Mouse (Mus musculus) adrenal gland, adult 2 months (tissue): Measurements from ENCODE around the gene Trpm3. TPM values are rescaled to one million over a fixed set of nuclear protein-coding genes. Genes with fewer than 3 reads are reported as not detected.
A peak's percentile ranks its signal among the peaks of the same experiment; 100 is the strongest.

Source experiments
- DNase-seq: peaks from one replicate; pipeline ENCODE4 v3.0.0; 2021
- polyA plus RNA-seq: library from polyadenylated mRNA; depleted of rRNA; stranded (reverse); fragments of >200 nt; gene quantifications from 2 replicates; pipeline ENCODE4 v1.2.3, GENCODE M21; 2012
- total RNA-seq, 2 experiments: library from RNA; stranded (reverse); gene quantifications; 2 replicates each; pipeline ENCODE4 v1.2.3; 2021

The Trpm3 gene
- total and polyA plus RNA-seq, 3 experiments, result 0.12 to 2.1 (median 0.81) TPM

DNA sequence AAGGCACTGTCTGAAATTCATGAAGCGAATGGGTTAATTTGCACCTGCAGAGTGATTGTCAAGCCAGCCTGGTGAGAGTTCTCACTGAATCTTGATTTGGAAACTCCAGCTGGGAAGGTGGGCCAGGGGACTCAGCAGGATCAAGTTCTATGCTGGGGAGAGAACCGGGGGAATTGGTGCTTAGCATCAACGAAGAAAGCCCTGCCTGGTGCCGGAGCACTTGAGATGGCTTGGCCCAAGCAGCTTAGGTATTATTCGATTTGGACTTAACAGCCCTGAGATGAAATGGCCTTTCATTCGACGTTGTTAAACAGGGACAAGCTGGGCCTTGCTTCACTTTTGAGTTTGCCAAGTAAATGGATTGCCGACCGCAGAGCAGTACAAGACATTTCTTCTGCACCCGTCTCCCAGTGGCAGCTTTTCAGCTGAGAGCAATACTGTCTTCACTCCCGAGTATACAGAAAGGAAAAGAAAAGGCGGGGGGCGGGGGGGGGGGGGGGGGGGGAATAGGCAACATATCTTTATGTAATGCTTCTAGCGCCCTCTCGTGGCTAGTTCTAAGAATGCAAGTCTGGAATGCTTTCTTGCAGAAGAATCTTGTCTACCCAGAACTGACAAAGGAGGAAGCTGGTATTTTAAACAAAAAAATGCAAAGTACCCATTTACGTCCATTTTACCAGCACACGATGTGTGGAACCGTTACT lies 165.3 kb downstream of the Trpm3 start:
- DNase-seq, result peak; percentile 55

DNA sequence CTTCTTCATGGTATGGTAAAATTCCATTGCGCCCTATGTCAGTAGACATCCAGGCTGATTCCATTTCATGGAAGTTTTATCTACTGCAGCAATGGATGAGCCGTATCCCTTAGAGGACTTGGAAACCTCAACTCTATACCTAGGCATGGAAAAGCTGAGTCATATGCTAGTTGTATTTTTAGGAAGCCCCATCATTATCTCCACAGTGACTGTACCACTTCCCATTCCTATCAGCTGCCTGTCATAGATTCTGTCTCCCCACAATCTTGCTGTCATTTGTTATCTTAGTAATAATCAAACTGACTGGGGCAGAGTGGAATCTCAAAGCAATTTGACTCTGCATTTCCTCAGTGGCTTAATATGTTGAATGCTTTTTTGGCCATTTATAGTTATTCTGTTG lies 169.2 kb downstream of the Trpm3 start:
- no peak for DNase-seq

DNA sequence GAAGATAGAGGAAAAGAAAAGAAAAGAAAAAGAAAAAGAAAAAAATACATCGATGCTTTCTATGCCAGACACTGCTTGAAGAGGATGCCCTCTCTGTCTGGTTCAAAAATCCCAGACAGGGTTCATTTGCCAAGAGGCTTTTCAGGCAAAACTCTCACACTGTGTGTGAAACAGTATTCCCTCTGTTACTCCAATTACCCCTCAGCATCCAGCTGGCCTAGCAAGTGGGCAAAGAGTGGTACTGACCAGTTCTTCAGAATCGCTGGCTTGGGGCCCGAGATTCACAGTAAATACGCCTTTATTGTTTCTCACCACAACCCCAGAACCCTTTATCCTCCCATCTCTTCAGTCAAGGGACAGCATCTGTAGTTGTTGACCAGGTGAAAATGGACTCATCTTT lies 178.5 kb downstream of the Trpm3 start:
- DNase-seq, result no peak

DNA sequence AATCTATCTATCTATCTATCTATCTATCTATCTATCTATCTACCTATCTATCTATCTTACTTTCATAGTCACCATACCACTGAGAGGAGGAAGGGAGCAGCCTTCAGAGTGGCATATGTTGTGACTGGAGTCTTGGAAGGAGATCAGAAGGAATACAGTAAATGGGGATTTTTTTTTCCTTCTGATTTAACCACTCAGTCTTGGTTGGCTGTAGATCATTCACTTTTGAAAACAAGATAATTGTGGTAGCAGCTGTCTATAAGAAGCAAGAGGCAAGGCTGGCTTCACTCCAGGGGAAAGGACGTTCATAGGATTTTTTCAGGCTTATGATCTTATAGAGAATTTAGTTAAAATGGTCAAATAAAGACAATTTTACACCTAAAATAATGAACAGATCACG lies 188.0 kb downstream of the Trpm3 start:
- no peak for DNase-seq

DNA sequence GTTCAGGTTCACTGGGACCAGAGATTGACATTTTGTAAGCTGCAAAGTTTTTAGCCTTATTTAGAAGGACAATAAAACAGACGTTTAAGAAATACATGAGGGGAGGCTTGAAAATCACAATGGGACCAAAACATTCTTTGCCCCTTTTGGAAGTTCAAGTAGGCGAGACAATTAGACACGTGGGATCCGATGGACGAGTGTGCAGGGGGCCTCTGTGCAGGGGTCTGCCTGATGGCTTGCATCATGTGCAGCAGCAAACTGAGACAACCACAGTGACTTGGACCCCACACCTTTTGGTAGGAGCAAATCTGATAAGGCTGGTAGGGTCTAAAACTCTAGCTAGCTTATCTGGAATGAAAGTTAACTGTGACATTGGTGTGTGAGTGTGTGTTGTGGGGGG lies 188.4 kb downstream of the Trpm3 start:
- DNase-seq, result no peak

DNA sequence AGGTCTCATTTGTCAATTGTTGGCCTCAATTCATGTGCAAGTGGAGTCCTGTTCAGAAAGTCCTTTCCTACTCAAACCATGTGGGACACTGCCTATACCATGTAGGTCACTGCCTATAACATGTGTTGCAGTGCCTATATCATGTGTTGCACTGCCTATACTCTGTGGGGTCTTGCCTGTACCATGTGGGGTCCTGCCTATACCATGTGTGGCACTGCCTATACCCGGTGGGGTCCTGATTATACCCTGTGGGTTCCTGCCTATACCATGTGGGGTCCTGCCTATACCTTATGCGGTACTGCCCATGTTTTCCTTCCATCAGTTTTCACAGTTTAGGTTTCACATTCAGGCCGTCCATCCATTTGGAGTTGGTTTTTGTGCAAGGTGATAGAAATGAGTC lies 197.4 kb downstream of the Trpm3 start:
- DNase-seq, result no peak

DNA sequence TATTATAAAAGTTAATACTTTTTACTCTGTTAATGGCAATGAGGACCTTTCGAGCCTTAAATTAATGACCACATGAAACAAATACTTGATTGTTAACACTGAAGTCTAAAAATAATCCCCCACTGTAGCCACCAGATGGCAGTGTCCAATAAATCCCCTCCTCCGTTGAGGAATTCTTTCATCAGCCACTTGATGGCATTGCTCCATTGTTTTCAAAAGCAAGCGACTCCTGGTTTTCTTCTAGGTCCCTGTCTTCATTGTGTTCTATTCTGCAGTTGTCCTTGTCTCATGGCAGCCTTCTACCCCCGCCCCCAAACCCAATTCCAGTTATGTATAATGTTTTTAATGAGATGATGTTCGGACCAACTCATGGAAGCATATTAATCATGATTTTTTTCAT lies 198.6 kb downstream of the Trpm3 start:
- DNase-seq, result peak; percentile 21

DNA sequence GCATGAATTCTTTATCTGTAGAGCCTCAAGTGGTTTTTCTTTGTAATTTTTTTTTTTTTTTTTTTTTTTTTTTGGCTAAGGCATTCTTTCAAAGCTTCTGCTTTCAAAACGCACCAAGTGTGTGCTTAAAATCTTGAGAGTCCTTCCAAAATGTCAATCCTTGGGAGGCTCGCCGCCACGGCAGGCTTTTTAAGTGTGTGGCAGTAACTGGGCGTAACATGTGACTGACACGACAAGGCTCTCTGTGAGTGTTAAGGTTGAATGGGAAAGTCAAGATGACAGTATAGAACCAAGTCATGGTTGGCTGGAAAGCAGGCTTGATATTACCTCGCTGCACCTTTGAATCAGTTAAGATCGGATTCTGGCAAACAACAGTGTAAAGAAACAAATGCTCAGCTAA lies 200.1 kb downstream of the Trpm3 start:
- no peak for DNase-seq

DNA sequence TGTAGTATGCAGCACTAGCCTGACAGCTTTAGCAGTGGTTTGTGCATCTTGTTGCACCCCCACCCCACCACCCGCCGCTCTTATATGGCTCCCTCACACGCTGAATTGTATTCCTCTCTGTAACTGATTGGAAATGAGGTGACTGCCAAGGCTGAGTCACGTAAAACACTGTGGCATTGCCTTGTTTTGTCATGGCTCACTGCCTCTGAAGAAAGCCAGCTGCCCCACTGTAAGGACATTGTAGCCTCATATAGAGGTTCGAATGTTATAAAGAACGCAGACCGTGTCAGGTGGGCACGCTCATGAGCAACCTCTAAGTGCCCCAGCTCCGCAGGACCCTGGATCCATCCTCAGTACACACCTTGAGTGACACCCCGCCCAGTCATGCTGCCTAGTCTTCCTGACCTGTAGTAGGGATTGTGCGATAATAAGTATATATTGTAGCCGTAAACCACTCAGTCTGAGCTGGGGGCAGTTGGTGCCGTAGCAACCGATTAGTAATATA lies 215.2 kb downstream of the Trpm3 start:
- no peak for DNase-seq

DNA sequence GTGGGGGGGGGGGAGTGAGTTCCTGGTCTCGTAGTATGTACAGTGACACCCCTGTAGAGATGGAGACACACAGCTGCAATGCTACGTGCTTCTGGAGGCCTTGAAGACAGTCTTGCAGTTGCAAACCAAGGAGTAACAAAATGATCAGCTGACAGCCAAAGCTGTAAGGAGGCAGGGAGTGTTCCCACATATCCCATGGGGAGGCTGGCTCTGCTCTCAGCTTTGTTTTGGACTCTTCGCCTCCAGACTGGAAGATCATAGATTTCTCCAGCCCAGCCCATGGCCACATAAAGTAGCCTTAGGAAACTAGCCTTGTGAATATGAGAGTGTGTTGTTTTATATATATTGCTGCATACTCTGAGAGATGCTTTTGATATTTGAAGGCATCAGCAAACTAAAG lies 248.0 kb downstream of the Trpm3 start:
- no peak for DNase-seq

DNA sequence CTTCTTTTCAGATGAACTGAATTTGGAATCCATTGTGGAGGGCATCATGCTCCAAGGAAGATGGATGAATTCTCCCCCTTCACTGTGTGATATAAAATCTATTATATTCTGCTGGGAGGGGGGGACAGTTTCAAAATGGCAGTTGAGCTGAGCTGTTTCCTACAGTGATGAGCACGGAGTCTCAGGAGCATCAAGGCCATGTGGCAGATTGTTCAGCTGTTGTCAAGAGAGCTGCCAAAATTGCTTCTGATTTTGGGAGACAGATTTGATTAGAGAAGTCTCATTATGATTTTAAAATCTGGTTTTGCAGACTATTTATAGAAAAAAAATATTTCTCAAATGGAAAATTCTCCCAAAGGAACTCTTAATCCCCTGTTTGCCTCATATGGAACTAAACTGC lies 255.9 kb downstream of the Trpm3 start:
- DNase-seq, result no peak

DNA sequence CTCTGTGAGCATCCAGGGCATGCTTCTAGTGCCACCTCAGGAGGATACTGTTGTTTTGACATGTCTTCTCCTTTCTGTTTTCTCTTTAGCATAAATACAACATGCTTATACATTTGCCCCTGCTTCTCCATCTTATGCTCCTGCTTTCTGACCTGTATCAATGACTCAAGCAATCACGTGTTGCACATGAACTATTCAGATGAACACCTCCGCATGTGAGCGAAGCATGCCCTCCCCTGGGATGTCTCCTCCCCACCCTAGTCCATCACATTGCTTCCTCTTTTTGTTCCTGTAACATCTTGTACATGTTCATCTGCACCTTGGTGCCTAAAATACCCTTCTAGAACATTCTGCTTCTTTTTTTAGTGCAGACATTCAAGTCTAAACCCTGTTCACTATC lies 265.2 kb downstream of the Trpm3 start:
- DNase-seq, result no peak

DNA sequence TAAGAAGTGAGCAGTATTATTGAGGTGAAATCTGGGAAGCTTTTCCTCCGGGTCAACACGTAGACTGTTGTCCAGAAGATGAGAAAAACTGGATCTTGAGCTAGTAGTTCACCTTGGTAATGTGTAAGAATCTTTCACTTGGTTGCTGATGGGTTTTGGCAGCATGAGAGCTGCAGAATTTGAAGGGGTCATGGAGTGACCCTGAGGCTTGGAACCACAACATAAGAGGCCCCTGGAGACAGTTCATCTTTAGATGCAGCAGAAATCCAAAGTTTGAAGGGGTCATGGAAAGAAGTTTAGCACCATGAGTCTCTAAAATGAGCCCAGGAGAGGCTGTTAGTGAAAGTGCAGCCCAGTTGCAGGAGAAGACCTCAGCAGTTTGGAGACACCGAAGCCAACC lies 279.4 kb downstream of the Trpm3 start:
- no peak for DNase-seq

DNA sequence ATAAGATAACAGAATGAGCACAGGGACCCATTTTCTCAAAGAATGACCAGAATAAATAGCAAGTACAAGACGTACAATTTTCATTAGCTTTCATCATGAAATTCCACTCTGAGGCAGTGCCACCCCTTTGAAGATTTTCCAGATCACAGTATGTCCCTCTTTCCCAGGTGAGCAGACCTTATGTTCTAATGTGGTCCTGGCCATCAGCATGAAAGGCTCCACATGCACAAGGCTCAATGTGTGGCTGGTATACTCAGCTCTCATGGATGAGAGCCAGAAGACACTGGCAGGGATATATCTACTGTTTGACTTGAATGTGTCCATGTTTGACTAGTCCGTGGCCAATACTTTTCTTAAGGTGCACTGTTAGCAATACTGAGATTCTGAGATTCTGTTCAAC lies 298.4 kb downstream of the Trpm3 start:
- no peak for DNase-seq

DNA sequence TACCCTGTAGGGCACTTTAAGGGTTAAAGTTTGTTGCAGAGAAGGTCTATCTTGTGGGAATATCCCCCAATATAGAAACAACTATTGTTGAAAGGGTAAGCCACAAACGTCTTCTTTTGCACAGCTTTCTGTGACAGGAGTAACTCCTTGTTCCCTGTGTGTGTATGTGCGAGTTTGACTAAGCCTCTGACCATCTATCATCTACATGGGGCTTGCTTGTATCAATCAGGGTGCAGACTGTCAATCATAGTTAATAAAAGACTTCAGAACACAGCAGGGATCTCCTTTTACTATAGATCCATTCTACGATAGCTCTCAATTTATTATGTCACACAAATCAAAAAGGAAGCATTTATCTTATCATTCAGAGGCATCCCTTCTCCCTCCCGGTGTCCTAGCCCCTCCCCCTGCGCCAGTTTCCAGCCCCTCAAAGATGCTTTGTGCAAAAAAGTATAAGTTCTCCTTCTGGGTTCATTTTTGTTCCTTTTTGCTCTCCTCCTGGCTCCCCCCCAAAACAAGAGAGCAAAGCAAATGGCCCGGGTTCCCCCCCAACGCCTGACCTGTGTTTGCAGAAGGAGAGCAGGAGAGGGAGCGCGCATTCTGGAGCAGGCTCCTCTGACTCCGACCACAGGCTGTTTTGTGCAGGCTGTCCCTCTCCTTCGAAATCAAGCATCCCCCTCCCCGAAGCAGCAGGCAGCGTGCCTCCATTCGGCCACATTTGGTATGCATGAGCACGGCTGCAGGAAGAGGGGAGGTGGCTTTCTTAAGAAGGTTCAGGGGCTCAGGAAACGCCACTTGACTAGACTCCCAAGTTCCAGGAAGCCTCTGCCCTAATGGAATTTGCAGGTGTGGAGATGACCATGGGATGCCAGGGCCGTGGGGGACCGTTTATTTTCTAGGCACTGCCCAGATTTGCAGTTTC lies 308.8 kb downstream of the Trpm3 start:
- no peak for DNase-seq

DNA sequence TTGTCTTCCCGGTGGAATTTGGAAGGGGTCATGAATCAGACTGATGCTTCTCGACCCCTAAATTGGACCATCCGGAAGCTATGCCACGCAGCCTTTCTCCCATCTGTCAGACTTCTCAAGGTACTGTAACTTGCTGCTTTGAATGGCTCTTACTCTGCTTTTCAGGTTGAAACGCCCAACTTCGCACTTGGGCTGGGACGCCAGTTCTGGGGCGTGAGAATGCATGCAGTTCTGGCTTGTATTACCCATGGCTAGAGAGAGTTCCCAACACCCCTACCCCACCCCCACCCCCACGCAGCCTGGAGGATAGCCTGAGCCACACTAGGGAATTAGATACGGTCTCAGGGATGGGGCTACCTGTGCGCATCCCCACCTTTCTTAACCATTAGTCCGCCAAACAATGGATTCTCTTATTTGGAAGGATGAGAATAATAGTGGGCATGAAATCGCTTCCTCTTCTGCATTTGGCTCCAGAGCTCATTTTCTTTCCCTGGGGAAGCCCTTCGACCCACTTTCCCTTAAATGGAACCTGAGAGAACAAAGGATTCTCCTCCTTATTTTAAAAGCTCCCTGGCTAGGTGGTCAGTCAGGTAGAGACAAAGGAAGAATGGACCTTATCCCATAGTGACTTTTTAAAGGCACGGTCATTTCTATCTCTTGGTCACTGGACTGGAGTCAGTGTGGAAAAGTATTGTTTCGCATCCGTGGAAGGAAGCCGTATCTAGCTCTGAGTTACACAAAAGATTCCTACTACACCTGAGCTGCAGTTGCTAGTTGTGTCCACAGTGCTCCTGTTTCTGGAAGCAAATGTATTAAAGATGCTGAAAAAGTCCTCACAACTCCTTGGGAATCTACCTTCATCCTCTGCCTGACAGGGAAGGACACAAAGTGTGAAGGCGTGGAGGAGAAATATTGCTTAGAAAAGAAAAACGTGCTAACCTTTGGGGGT lies 309.8 kb downstream of the Trpm3 start:
- DNase-seq, result no peak

DNA sequence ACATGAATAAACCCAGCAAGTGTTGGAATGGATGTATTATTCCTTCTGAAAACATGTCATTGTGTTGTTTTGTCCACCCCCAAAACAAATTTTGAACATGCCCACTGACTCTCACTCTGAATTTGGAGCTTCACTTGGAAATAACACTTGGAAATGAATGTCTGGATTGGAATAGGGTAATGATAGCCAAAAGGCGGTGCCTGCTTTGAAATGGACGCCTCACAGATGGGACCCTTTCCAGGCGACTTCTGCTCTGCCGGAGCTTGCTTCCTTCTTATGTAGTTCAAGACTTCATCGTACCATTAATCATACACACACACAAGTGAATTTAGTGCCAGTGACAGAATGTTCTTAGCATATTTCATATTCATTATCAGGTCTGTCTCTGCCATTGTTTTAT lies 312.4 kb downstream of the Trpm3 start:
- DNase-seq, result no peak

DNA sequence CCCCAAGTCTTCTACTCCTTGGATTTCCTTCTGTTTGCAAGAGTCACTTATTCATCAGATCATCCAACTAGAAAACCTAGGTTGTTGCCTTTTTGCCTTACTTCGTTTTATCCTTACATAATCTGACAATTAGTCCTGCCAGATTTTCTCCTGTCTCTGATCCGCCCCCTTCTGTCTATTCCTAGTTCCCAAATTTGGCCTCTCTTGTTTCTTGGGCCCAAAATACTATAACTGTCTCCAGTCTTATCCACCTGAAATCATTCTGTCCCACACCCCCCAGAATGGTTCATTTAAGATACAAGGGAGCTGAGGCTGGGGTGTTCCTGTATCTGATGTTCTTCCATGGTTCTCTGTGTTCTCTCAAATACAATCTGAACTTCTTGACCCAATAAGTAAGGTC lies 318.1 kb downstream of the Trpm3 start:
- no peak for DNase-seq

DNA sequence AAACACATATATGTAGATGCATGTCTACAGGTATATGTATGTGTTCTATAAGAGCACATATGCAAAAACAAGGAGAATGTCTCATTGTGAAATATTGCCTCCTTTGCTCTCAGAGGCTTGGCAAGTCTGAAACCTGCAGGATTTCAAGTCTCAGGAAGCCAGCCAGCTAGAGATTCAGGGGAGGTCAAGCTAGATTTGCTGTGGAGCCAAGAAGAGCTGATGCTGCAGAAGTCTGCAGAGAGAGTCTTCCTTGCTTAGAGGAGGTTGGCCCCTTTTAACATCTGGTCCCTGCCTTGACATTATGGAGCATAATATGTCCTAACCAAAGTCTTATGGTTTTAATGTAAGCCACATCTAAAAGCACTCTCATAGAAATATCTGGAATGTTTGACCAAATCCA lies 323.2 kb downstream of the Trpm3 start:
- DNase-seq, result no peak

DNA sequence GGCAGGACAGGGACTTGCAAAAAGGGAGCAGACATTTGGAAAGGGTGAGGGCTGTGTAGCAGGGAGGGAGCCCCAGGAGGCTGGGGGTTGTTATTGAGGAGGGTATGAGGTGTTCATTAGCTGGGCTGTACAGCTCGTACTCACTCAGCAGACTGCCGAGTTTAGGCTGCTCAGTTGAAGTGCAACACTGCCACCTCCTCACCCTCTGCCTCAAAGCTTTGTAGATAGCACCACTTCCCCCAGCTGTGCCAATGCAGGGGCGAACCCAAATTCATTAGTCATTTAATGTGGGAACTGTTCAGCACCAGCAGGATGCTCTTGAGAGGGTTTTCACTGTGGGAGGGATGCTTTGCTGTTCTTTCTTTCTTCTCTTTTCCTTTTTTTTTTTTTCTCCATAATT lies 324.7 kb downstream of the Trpm3 start:
- DNase-seq, result no peak

DNA sequence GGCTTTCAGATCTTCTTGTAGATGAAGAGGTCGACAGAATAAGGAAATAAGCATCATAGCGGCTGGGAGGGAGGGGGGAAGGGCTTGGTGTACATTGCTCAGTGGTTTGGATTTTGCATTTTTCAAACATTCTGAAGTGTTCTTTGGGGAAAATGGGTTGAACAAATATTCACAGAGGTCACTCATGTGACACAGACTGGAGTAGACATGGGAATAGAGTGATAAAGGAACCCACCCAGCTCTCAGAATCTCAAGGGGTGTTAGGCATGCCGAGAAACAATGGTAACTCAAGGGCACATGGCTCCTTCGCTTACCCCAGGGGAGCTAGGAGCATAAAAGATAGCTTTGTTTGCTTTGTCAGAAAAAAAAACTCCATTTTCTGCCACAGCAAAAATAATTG lies 330.8 kb downstream of the Trpm3 start:
- DNase-seq, result no peak

DNA sequence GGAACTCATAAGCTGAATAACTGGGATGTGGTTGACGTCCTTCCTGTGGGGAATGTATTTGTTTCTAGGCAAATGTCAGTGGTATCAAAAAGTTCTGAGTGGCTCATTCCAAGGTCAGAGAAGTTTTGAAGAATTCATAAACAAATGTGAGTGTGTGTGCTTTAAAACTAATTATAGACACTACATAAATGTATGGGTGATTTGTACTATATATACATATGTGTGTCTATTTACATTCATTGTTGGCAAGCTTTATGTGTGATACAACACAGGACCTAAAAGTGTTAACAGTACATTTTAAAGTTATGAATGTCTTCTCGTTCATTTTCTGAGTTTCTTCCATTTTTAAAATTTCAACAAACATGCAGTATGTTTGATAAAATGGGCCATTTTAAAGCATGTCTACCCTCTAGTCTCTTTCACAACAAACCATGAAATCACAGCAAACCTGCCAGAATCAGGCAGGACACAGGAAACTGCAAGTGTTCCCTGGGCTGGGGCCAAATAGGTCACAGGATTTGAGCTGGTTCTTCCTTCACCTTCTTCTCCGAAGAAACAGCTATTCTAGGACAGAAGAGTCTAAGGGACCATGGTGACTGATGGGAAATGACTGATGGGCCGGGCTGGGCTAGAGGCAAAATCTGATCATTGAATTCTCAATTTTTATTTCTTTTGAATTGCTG lies 334.3 kb downstream of the Trpm3 start:
- peak; percentile 18 for DNase-seq
